Mouse (Mus musculus) E14TG2a.4 (cell line): ENCODE measurements around the gene Xpo5.
A peak's percentile ranks its signal among the peaks of the same experiment; 100 is the strongest.

Source experiments
- CTCF ChIP-seq: conservative IDR thresholded peaks from 2 replicates; pipeline ENCODE4 v1.5.1; 2014; ENCODE audit warnings: low read length
- NANOG ChIP-seq: IDR thresholded peaks from 2 replicates; pipeline ENCODE4 v1.6.1; 2014; ENCODE audit warnings: borderline replicate concordance, low read length, mixed read lengths
- POU5F1 ChIP-seq: IDR thresholded peaks from 2 replicates; pipeline ENCODE4 v1.6.1; 2014; ENCODE audit warnings: low read length, borderline replicate concordance

DNA sequence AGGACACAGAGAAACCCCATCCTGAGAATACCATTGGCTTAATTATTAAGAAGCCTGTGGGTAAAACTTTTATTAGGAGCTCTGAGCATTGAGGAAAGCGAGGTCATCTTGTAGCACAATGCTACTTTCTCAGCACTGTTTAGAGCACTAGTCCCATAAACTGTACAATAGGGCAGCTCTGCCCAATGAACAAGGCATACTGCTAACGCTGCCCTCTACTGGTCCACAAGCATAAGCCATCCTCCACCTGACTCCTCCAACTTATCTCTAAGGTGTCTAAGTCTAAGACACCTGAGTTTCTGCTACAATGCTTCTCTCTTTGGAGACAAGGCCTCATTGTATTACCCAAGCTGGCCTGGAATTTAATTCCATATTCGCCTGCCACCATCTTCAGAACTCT lies 32.0 kb upstream of the Xpo5 start:
- TF ChIP-seq CTCF (peak; percentile 59), NANOG (no peak), POU5F1 (no peak)
